Mouse (Mus musculus) frontal cortex, postnatal 10 days (tissue): ENCODE results near the gene March1.

Experiments
- DNase-seq, 2 experiments: peaks; one replicate each; pipeline ENCODE4 v3.0.0; 2022; ENCODE audit warnings: low spot score in 2 of 2, mixed read lengths in 1 of 2

March1 gene

DNA sequence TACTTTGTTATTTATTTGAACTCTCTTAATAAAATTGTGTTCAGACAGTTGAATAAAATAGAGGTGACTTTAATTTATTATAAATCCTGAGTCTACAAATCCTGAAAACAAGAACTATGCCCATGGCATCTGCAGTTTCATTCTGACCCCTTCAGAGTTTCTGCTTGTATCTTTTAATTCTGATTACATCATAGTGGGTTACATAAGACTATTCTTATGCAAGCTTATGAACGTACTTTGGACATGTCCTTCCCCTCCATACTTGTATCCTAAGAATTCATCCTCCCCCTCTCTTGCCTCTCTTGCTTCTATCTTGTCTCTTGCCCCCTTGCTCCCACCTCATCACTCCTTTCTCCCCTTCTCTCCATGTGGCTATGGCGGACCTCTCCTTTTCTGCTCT is 901.4 kb downstream of the March1 start:
- no peak for DNase-seq

DNA sequence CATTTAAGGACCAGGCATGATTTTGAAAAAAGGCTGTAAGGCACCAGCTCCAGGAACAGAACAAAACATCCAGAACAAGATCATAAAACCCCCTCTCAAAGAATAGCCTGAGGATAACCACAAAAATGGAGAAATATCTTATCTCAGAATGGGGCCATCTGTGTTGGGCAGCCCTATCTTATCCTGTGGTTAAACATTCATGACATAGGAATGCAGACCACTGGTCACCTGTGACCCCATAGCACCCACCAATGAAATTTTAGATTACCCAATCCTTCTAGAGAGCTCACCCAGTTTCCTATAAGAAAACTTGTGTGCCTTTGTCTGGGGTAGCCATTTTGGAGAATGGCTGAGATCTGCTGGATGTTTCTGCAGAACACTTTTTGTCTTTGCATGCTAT is 902.9 kb downstream of the March1 start:
- DNase-seq, result no peak
